8 mouse cellular contexts compared by ENCODE assay signal in the genomic region with DNA sequence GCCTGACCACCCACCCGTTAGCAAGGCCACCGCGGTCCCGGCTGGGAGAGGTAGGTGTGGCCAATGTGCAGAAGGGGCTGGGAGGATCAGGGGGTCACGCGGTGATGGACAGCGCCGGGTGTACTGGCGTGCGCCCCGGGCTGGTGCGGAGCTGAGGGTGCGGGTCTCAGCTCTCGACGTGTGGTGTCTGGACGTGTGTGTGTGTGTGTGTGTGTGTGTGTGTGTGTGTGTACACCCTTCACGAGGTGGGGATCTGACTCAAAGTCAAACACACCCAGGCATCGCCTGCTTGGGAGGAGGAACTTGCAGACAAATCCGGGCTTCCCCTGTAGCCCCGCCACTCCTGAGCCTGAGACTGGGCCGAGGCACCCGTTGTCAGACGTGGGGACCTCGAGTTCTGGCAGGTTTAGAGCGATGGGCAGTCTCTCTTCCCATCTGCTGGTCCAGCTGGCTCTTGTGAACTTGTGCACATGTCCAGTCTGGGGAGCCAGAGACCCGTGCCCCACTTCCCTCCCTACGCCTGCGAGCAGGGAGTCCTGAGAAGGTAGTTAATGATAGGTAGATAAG. TPM values are rescaled to one million over a fixed set of nuclear protein-coding genes. Genes with fewer than 3 reads are reported as not detected.
A peak's percentile ranks its signal among the peaks of the same experiment; 100 is the strongest.
DNase-seq lines count a peak whose midpoint lies in the region; ATAC-seq and TF ChIP-seq lines count a peak whose summit lies in the region.

Gene Cygb, minus strand, starts transcription at position 59 of the 567 bp plus-strand sequence.

- no peaks in the 10 kb centered on the region for H3K27me3 ChIP-seq in testis, adult 2 months (ENCODE audit: control insufficient read depth, insufficient read depth, low read length)

- peak within 1 kb of the TSS; percentile 53 for H3K4me3 ChIP-seq in testis, adult 2 months (ENCODE audit: control insufficient read depth, low read depth, low read length)

- no peak within 1 kb of the TSS for H3K27ac ChIP-seq in testis, adult 2 months (ENCODE audit: control insufficient read depth, insufficient read depth, low read depth, low read length)

- TF ChIP-seq CTCF in testis, adult 2 months (IDR thresholded peaks at IDR 0.05; ENCODE audit: control insufficient read depth, insufficient read depth, insufficient replicate concordance, low read depth, low read length) = no peak

- no peak for DNase-seq in testis, postnatal 14 days (ENCODE audit: low spot score)
- DNase-seq in cerebellum, adult 9-11 months = peak; percentile 91
- peak; percentile 70 to 72 for DNase-seq in heart, adult 18-20 months
- DNase-seq in kidney, postnatal 10 days = peak; percentile 65
- DNase-seq in lung, postnatal 10 days = peak; percentile 59
- no peak for DNase-seq in adipocyte (ENCODE audit: low spot score)

- H3K36me3 ChIP-seq in testis, adult 2 months (ENCODE audit: control insufficient read depth, insufficient read depth, low read length) = no peaks in the 10 kb centered on the region

- H3K4me1 ChIP-seq in testis, adult 2 months (ENCODE audit: control insufficient read depth, insufficient read depth, low read length) = peaks cover 32% of the 10 kb centered on the region

- ATAC-seq in inflammation-experienced regulatory T-cells, adult 6 months = no peak

- no peak for TF ChIP-seq POLR2A in testis, adult 2 months (IDR thresholded peaks at IDR 0.05; ENCODE audit: control insufficient read depth, low read depth, low read length)

RNA-seq across cellular contexts. Expression of gene Cygb, which starts in this region (rescaled TPM):
- polyA plus RNA-seq in testis, adult 2 months (2012; rRNA removed) = 3.7 and 5.5 TPM in 2 replicates
- 10 to 100 TPM; 31.5 to 38.5 TPM for total RNA-seq in heart, adult 18-20 months (2021)
- polyA plus RNA-seq in inflammation-experienced regulatory T-cells, adult 6 months (2017; shearing (Covaris generic)) = under 1 TPM in 2 of 3 experiments, not detected in 1; 0.24 to 0.32 TPM

Comparison
In these comparisons a context has a peak if more than half of its experiments do, and no peak if none do; other contexts are left out.
1. DNase-seq: peak in cerebellum, adult 9-11 months (single experiment), heart, adult 18-20 months (2 of 2), kidney, postnatal 10 days (single experiment) and lung, postnatal 10 days (single experiment); none in testis, postnatal 14 days (single experiment) and adipocyte (single experiment).